Mouse (Mus musculus): Measurements from ENCODE around the gene Pnmal1. TPM values are rescaled to one million over a fixed set of nuclear protein-coding genes. Genes with fewer than 3 reads are reported as not detected.
A peak's percentile ranks its signal among the peaks of the same experiment; 100 is the strongest.

Gene Pnmal1
- polyA plus RNA-seq, 1 experiment from 2014 or later = 0.45 TPM

GRCm38 (mm10) chr7:16944061-16944807, 15.2 kb upstream of the Pnmal1 start, which contains the start of gene Pnmal2:
Gene Pnmal2 (plus strand): TSS chr7:16944682.
- H3K27ac ChIP-seq (replicated peaks in 1 of 2; ENCODE audit: control insufficient read depth in 1 of 2, insufficient read depth in 1 of 2, low read depth in 2 of 2, low read length in 2 of 2) = no peak within 1 kb of the TSS
- peak within 1 kb of the TSS; percentile 53 to 63 for H3K4me3 ChIP-seq (ENCODE audit: control insufficient read depth in 1 of 2, insufficient read depth in 1 of 2, low read depth in 1 of 2, low read length in 2 of 2)
- peak within 1 kb of the TSS; percentile 94 for H3K4me2 ChIP-seq (ENCODE audit: low read length)
- H3K27me3 ChIP-seq (ENCODE audit: control insufficient read depth, insufficient read depth, low read length) = peaks cover 36% of the 10 kb centered on the region
- peaks cover 35 to 49% of the 10 kb centered on the region in 2 experiments for H3K4me1 ChIP-seq (ENCODE audit: control insufficient read depth in 2 of 2, insufficient read depth in 2 of 2, low read length in 2 of 2)
- no peaks in the 10 kb centered on the region for H3K36me3 ChIP-seq (ENCODE audit: control insufficient read depth, insufficient read depth, low read length)
- no peaks in the 10 kb centered on the region for H3K9me3 ChIP-seq (ENCODE audit: control insufficient read depth, low read length)
- H3K9ac ChIP-seq (ENCODE audit: low read length) = peak within 1 kb of the TSS; percentile 82
- WGBS = 18% methylated on average over 36 of the region's 36 CpGs
- ATAC-seq (ENCODE audit: insufficient number of reproducible peaks, insufficient read depth, low FRiP score, low read depth) = peak; percentile 79

GRCm38 (mm10) chr7:16944808-16945315, 14.6 kb upstream of the Pnmal1 start:
- H3K9me3 ChIP-seq (ENCODE audit: control insufficient read depth, low read length) = no peaks in the 10 kb centered on the region
- H3K9ac ChIP-seq (ENCODE audit: low read length) = peak overlapping the region; percentile 82
- H3K4me3 ChIP-seq (ENCODE audit: control insufficient read depth in 1 of 2, insufficient read depth in 1 of 2, low read depth in 1 of 2, low read length in 2 of 2) = peak overlapping the region; percentile 53 to 63
- H3K27ac ChIP-seq (replicated peaks in 1 of 2; ENCODE audit: control insufficient read depth in 1 of 2, insufficient read depth in 1 of 2, low read depth in 2 of 2, low read length in 2 of 2) = no peak overlapping the region
- H3K36me3 ChIP-seq (ENCODE audit: control insufficient read depth, insufficient read depth, low read length) = no peaks in the 10 kb centered on the region
- peaks cover 42% of the 10 kb centered on the region for H3K27me3 ChIP-seq (ENCODE audit: control insufficient read depth, insufficient read depth, low read length)
- 2% methylated on average over 22 of the region's 22 CpGs for whole genome bisulfite sequencing
- no peak for ATAC-seq (ENCODE audit: insufficient number of reproducible peaks, insufficient read depth, low FRiP score, low read depth)
- H3K4me2 ChIP-seq (ENCODE audit: low read length) = peak overlapping the region; percentile 94
- peaks cover 34 to 51% of the 10 kb centered on the region in 2 experiments for H3K4me1 ChIP-seq (ENCODE audit: control insufficient read depth in 2 of 2, insufficient read depth in 2 of 2, low read length in 2 of 2)

GRCm38 (mm10) chr7:16945419-16945818, 14.1 kb upstream of the Pnmal1 start:
- 12% methylated on average over 17 of the region's 17 CpGs for WGBS
- H3K9ac ChIP-seq (ENCODE audit: low read length) = no peak overlapping the region

GRCm38 (mm10) chr7:16946441-16947348, 12.8 kb upstream of the Pnmal1 start:
- no peak for ATAC-seq (ENCODE audit: insufficient number of reproducible peaks, insufficient read depth, low FRiP score, low read depth)

More at GRCm38 (mm10) chr7:16945419-16945818, 14.1 kb upstream of the Pnmal1 start:
- H3K36me3 ChIP-seq (ENCODE audit: control insufficient read depth, insufficient read depth, low read length) = no peaks in the 10 kb centered on the region
- no peaks in the 10 kb centered on the region for H3K9me3 ChIP-seq (ENCODE audit: control insufficient read depth, low read length)
- peaks cover 29 to 48% of the 10 kb centered on the region in 2 experiments for H3K4me1 ChIP-seq (ENCODE audit: control insufficient read depth in 2 of 2, insufficient read depth in 2 of 2, low read length in 2 of 2)
- H3K4me2 ChIP-seq (ENCODE audit: low read length) = peak overlapping the region; percentile 94
- no peak overlapping the region for H3K27ac ChIP-seq (replicated peaks in 1 of 2; ENCODE audit: control insufficient read depth in 1 of 2, insufficient read depth in 1 of 2, low read depth in 2 of 2, low read length in 2 of 2)
- peaks cover 42% of the 10 kb centered on the region for H3K27me3 ChIP-seq (ENCODE audit: control insufficient read depth, insufficient read depth, low read length)
- no peak for ATAC-seq (ENCODE audit: insufficient number of reproducible peaks, insufficient read depth, low FRiP score, low read depth)
- peak overlapping the region in 1 of 2 experiments; percentile 63; a peak in 2 of 4 replicates for H3K4me3 ChIP-seq (ENCODE audit: control insufficient read depth in 1 of 2, insufficient read depth in 1 of 2, low read depth in 1 of 2, low read length in 2 of 2)

GRCm38 (mm10) chr7:16947349-16947895, 12.1 kb upstream of the Pnmal1 start:
- 20% methylated on average over 22 of the region's 22 CpGs for WGBS
- Histone ChIP-seq H3K9me3 (ENCODE audit: control insufficient read depth, low read length) (no peaks in the 10 kb centered on the region), H3K9ac (ENCODE audit: low read length) (peak overlapping the region; percentile 57; the same call in 1 of the 2 replicates), H3K36me3 (ENCODE audit: control insufficient read depth, insufficient read depth, low read length) (no peaks in the 10 kb centered on the region), H3K4me3 (ENCODE audit: control insufficient read depth in 1 of 2, insufficient read depth in 1 of 2, low read depth in 1 of 2, low read length in 2 of 2) (peak overlapping the region; percentile 34 to 43), H3K4me2 (ENCODE audit: low read length) (peak overlapping the region; percentile 77), H3K27ac (replicated peaks in 1 of 2; ENCODE audit: control insufficient read depth in 1 of 2, insufficient read depth in 1 of 2, low read depth in 2 of 2, low read length in 2 of 2) (no peak overlapping the region), H3K4me1 (ENCODE audit: control insufficient read depth in 2 of 2, insufficient read depth in 2 of 2, low read length in 2 of 2) (peaks cover 29 to 43% of the 10 kb centered on the region in 2 experiments), H3K27me3 (ENCODE audit: control insufficient read depth, insufficient read depth, low read length) (peaks cover 42% of the 10 kb centered on the region)
- ATAC-seq (ENCODE audit: insufficient number of reproducible peaks, insufficient read depth, low FRiP score, low read depth) = no peak

More at GRCm38 (mm10) chr7:16946441-16947348, 12.8 kb upstream of the Pnmal1 start:
- Histone ChIP-seq H3K9me3 (ENCODE audit: control insufficient read depth, low read length) (no peaks in the 10 kb centered on the region), H3K4me3 (ENCODE audit: control insufficient read depth in 1 of 2, insufficient read depth in 1 of 2, low read depth in 1 of 2, low read length in 2 of 2) (peak overlapping the region; percentile 34 to 43), H3K27ac (replicated peaks in 1 of 2; ENCODE audit: control insufficient read depth in 1 of 2, insufficient read depth in 1 of 2, low read depth in 2 of 2, low read length in 2 of 2) (no peak overlapping the region), H3K9ac (ENCODE audit: low read length) (peak overlapping the region; percentile 57), H3K27me3 (ENCODE audit: control insufficient read depth, insufficient read depth, low read length) (peaks cover 42% of the 10 kb centered on the region), H3K4me2 (ENCODE audit: low read length) (peak overlapping the region; percentile 77), H3K4me1 (ENCODE audit: control insufficient read depth in 2 of 2, insufficient read depth in 2 of 2, low read length in 2 of 2) (peaks cover 29 to 43% of the 10 kb centered on the region in 2 experiments), H3K36me3 (ENCODE audit: control insufficient read depth, insufficient read depth, low read length) (no peaks in the 10 kb centered on the region)
- 4% methylated on average over 52 of the region's 53 CpGs for WGBS

- Histone ChIP-seq H3K27me3 (ENCODE audit: control insufficient read depth, insufficient read depth, low read length) (peaks cover 42% of the 10 kb centered on the region), H3K9me3 (ENCODE audit: control insufficient read depth, low read length) (no peaks in the 10 kb centered on the region), H3K4me1 (ENCODE audit: control insufficient read depth in 2 of 2, insufficient read depth in 2 of 2, low read length in 2 of 2) (peaks cover 29 to 43% of the 10 kb centered on the region in 2 experiments), H3K4me2 (ENCODE audit: low read length) (peak overlapping the region; percentile 77), H3K36me3 (ENCODE audit: control insufficient read depth, insufficient read depth, low read length) (no peaks in the 10 kb centered on the region), H3K9ac (ENCODE audit: low read length) (no peak overlapping the region), H3K27ac (replicated peaks in 1 of 2; ENCODE audit: control insufficient read depth in 1 of 2, insufficient read depth in 1 of 2, low read depth in 2 of 2, low read length in 2 of 2) (peak overlapping the region in 1 of 2 experiments; percentile 57; a peak in 1 of 4 replicates), H3K4me3 (ENCODE audit: control insufficient read depth in 1 of 2, insufficient read depth in 1 of 2, low read depth in 1 of 2, low read length in 2 of 2) (no peak overlapping the region; a peak in 1 of 4 replicates)
- WGBS = 0% methylated on average over 4 of the region's 4 CpGs
- no peak for ATAC-seq (ENCODE audit: insufficient number of reproducible peaks, insufficient read depth, low FRiP score, low read depth)
Measured at GRCm38 (mm10) chr7:16947959-16948361, 11.5 kb upstream of the Pnmal1 start.

- no peak overlapping the region for H3K27ac ChIP-seq (replicated peaks in 1 of 2; ENCODE audit: control insufficient read depth in 1 of 2, insufficient read depth in 1 of 2, low read depth in 2 of 2, low read length in 2 of 2)
- no peak for ATAC-seq (ENCODE audit: insufficient number of reproducible peaks, insufficient read depth, low FRiP score, low read depth)
- H3K4me1 ChIP-seq (ENCODE audit: control insufficient read depth in 2 of 2, insufficient read depth in 2 of 2, low read length in 2 of 2) = peaks cover 28 to 42% of the 10 kb centered on the region in 2 experiments
- no peak overlapping the region for H3K4me3 ChIP-seq (ENCODE audit: control insufficient read depth in 1 of 2, insufficient read depth in 1 of 2, low read depth in 1 of 2, low read length in 2 of 2)
- H3K9ac ChIP-seq (ENCODE audit: low read length) = no peak overlapping the region
- no peaks in the 10 kb centered on the region for H3K36me3 ChIP-seq (ENCODE audit: control insufficient read depth, insufficient read depth, low read length)
- H3K27me3 ChIP-seq (ENCODE audit: control insufficient read depth, insufficient read depth, low read length) = peaks cover 42% of the 10 kb centered on the region
- no peak overlapping the region for H3K4me2 ChIP-seq (ENCODE audit: low read length)
- no peaks in the 10 kb centered on the region for H3K9me3 ChIP-seq (ENCODE audit: control insufficient read depth, low read length)
- WGBS = 70% methylated on average over 8 of the region's 8 CpGs
Measured at GRCm38 (mm10) chr7:16948923-16949458, 10.5 kb upstream of the Pnmal1 start.

Data from heart, embryonic 14.5 days (tissue).